Mouse (Mus musculus) hindbrain, postnatal 0 days (tissue): ENCODE results near the gene 1700023F06Rik. TPM values are rescaled to one million over a fixed set of nuclear protein-coding genes. Genes with fewer than 3 reads are reported as not detected.
A peak's percentile ranks its signal among the peaks of the same experiment; 100 is the strongest.

ENCODE experiments used
- ATAC-seq: fragments of 200-750 bp; cut with Nextera tagmentation; 2 replicates; pipeline ENCODE4 v1.8.0; 2017; ENCODE audit warnings: mild to moderate bottlenecking, moderate TSS enrichment, moderate library complexity
- DNase-seq: peaks from one replicate; pipeline ENCODE4 v3.0.0-alpha.2; 2015; ENCODE audit warnings: low spot score
- H3K27ac ChIP-seq: fragments of 300-500 bp; sonication (generic); 2 replicates; pipeline ENCODE4 v1.5.1; 2014; ENCODE audit warnings: mild to moderate bottlenecking
- H3K27me3 ChIP-seq: fragments of 300-500 bp; sonication (generic); 2 replicates; pipeline ENCODE4 v1.6.1; 2014; ENCODE audit warnings: low read length, mixed read lengths; ENCODE audit not compliant: insufficient read depth
- H3K36me3 ChIP-seq: fragments of 300-500 bp; sonication (generic); 2 replicates; pipeline ENCODE4 v1.6.1; 2014; ENCODE audit warnings: low read length, mixed read lengths; ENCODE audit not compliant: insufficient read depth
- H3K4me1 ChIP-seq: fragments of 300-500 bp; sonication (generic); 2 replicates; pipeline ENCODE4 v1.6.1; 2014; ENCODE audit warnings: antibody characterized with exemption, low read length, mixed read lengths; ENCODE audit not compliant: insufficient read depth
- H3K4me2 ChIP-seq: fragments of 300-500 bp; sonication (generic); 2 replicates; pipeline ENCODE4 v1.6.1; 2014; ENCODE audit warnings: low read depth, mild to moderate bottlenecking, low read length, moderate library complexity, mixed read lengths
- H3K4me3 ChIP-seq: fragments of 300-500 bp; sonication (generic); 2 replicates; pipeline ENCODE4 v1.5.1; 2014; ENCODE audit warnings: low read length
- H3K9ac ChIP-seq: fragments of 300-500 bp; sonication (generic); replicated peaks from 2 replicates; pipeline ENCODE4 v1.6.1; 2014; ENCODE audit warnings: mild to moderate bottlenecking, low read length, moderate library complexity, mixed read lengths
- H3K9me3 ChIP-seq: fragments of 300-500 bp; sonication (generic); 2 replicates; pipeline ENCODE4 v1.6.1; 2016; ENCODE audit warnings: low read length, mixed read lengths
- CTCF ChIP-seq: IDR thresholded peaks from 2 replicates; pipeline ENCODE4 v1.5.1; 2016; ENCODE audit warnings: antibody characterized with exemption, control low read depth, low read depth
- WGBS: fragments of 180-500 bp; shearing (Covaris S2); extraction: QIAGEN DNeasy Blood & Tissue Kit; methylation state at CpG from one replicate; pipeline ENCODE4 v1.1.7; 2014; 5-methylcytosine and 5-hydroxymethylcytosine counted together
- polyA plus RNA-seq: library from polyadenylated mRNA; unstranded; fragments of >200 nt; fragmentation: Nextera tagmentation; extraction: Ambion mirVana; gene quantifications from 2 replicates; pipeline ENCODE4 v1.2.1, GENCODE M21; 2015
- total RNA-seq: library from RNA; depleted of rRNA; stranded (reverse); fragments of >200 nt; gene quantifications from 2 replicates; pipeline ENCODE4 v1.2.3, GENCODE M21; 2014

Gene 1700023F06Rik
- total and polyA plus RNA-seq, 2 experiments from 2014 or later = 4.7 TPM; not detected in 1

- WGBS = 13% methylated on average over 6 of the region's 6 CpGs
- TF ChIP-seq CTCF = peak; percentile 38
Observed at GRCm38 (mm10) chr11:103201664-103202063, 6.7 kb downstream of the 1700023F06Rik start.

GRCm38 (mm10) chr11:103198911-103199803, 9.2 kb downstream of the 1700023F06Rik start:
- H3K36me3 ChIP-seq = no peaks in the 10 kb centered on the region; the same call in 1 of the 2 replicates
- DNase-seq (peak; percentile 85), ATAC-seq (peak; percentile 77)
- peak overlapping the region; percentile 67 for H3K9ac ChIP-seq
- H3K4me3 ChIP-seq = peak overlapping the region; percentile 43
- 0 out of 2 replicates have a peak, but pooled peaks cover 4% of the 10 kb centered on the region for H3K27me3 ChIP-seq
- peaks cover 24% of the 10 kb centered on the region for H3K4me1 ChIP-seq
- H3K4me2 ChIP-seq = peak overlapping the region; percentile 91
- WGBS = 2% methylated on average over 59 of the region's 59 CpGs
- no peaks in the 10 kb centered on the region for H3K9me3 ChIP-seq
- H3K27ac ChIP-seq = peak overlapping the region; percentile 68
- TF ChIP-seq CTCF = no peak

More at GRCm38 (mm10) chr11:103201664-103202063, 6.7 kb downstream of the 1700023F06Rik start:
- Histone ChIP-seq H3K4me3 (no peak overlapping the region), H3K9ac (no peak overlapping the region), H3K9me3 (no peaks in the 10 kb centered on the region), H3K27ac (no peak overlapping the region), H3K4me2 (no peak overlapping the region), H3K27me3 (0 out of 2 replicates have a peak, but pooled peaks cover 4% of the 10 kb centered on the region), H3K36me3 (no peaks in the 10 kb centered on the region), H3K4me1 (peaks cover 24% of the 10 kb centered on the region)
- DNase-seq (peak; percentile 77), ATAC-seq (peak; percentile 52; the same call in 1 of the 2 replicates)

- 0 out of 2 replicates have a peak, but pooled peaks cover 4% of the 10 kb centered on the region for H3K27me3 ChIP-seq
Observed at GRCm38 (mm10) chr11:103198339-103198738, 10.0 kb downstream of the 1700023F06Rik start.

GRCm38 (mm10) chr11:103197340-103197739, 11.0 kb downstream of the 1700023F06Rik start:
- 0 out of 2 replicates have a peak, but pooled peaks cover 4% of the 10 kb centered on the region for H3K27me3 ChIP-seq
- H3K4me3 ChIP-seq = no peak overlapping the region
- no peaks in the 10 kb centered on the region for H3K9me3 ChIP-seq
- no peak for ATAC-seq
- no peak overlapping the region for H3K9ac ChIP-seq
- peaks cover 29% of the 10 kb centered on the region for H3K4me1 ChIP-seq
- H3K4me2 ChIP-seq = no peak overlapping the region
- 87% methylated on average over 4 of the region's 4 CpGs for WGBS
- TF ChIP-seq CTCF = no peak
- no peaks in the 10 kb centered on the region; the same call in 1 of the 2 replicates for H3K36me3 ChIP-seq
- DNase-seq = no peak
- H3K27ac ChIP-seq = no peak overlapping the region

More at GRCm38 (mm10) chr11:103198339-103198738, 10.0 kb downstream of the 1700023F06Rik start:
- H3K4me3 ChIP-seq = no peak overlapping the region
- no peak for TF ChIP-seq CTCF
- ATAC-seq (no peak), DNase-seq (no peak)
- H3K36me3 ChIP-seq = no peaks in the 10 kb centered on the region; the same call in 1 of the 2 replicates
- H3K4me1 ChIP-seq = peaks cover 24% of the 10 kb centered on the region
- 14% methylated on average over 16 of the region's 16 CpGs for WGBS
- no peak overlapping the region for H3K9ac ChIP-seq
- H3K4me2 ChIP-seq = peak overlapping the region; percentile 91
- H3K27ac ChIP-seq = no peak overlapping the region
- no peaks in the 10 kb centered on the region for H3K9me3 ChIP-seq

GRCm38 (mm10) chr11:103195656-103196055, 12.7 kb downstream of the 1700023F06Rik start:
- TF ChIP-seq CTCF = no peak
- H3K9ac ChIP-seq = no peak overlapping the region
- no peak overlapping the region for H3K4me3 ChIP-seq
- WGBS = 72% methylated on average over 5 of the region's 5 CpGs
- no peaks in the 10 kb centered on the region for H3K9me3 ChIP-seq
- peaks cover 5% of the 10 kb centered on the region; the same call in 1 of the 2 replicates for H3K36me3 ChIP-seq
- H3K4me2 ChIP-seq = no peak overlapping the region
- H3K27ac ChIP-seq = no peak overlapping the region
- no peak for DNase-seq
- no peak for ATAC-seq
- peaks cover 26% of the 10 kb centered on the region for H3K4me1 ChIP-seq
- H3K27me3 ChIP-seq = peaks cover 9% of the 10 kb centered on the region; the same call in 1 of the 2 replicates

GRCm38 (mm10) chr11:103195236-103195635, 13.1 kb downstream of the 1700023F06Rik start:
- DNase-seq = no peak
- peaks cover 9% of the 10 kb centered on the region; the same call in 1 of the 2 replicates for H3K27me3 ChIP-seq

More at GRCm38 (mm10) chr11:103195236-103195635, 13.1 kb downstream of the 1700023F06Rik start:
- no peak overlapping the region for H3K4me3 ChIP-seq
- H3K4me2 ChIP-seq = no peak overlapping the region
- H3K9me3 ChIP-seq = no peaks in the 10 kb centered on the region
- H3K4me1 ChIP-seq = peaks cover 26% of the 10 kb centered on the region
- TF ChIP-seq CTCF = no peak
- no peak for ATAC-seq
- no peak overlapping the region for H3K27ac ChIP-seq
- peaks cover 9% of the 10 kb centered on the region; the same call in 1 of the 2 replicates for H3K36me3 ChIP-seq
- WGBS = 85% methylated on average over 18 of the region's 18 CpGs
- H3K9ac ChIP-seq = no peak overlapping the region
